Mouse (Mus musculus): ENCODE data around the gene Sept6. TPM values are rescaled to one million over a fixed set of nuclear protein-coding genes. Genes with fewer than 3 reads are reported as not detected.

Gene Sept6
- polyA plus RNA-seq, 1 experiment from 2014 or later = 62.7 TPM

DNA sequence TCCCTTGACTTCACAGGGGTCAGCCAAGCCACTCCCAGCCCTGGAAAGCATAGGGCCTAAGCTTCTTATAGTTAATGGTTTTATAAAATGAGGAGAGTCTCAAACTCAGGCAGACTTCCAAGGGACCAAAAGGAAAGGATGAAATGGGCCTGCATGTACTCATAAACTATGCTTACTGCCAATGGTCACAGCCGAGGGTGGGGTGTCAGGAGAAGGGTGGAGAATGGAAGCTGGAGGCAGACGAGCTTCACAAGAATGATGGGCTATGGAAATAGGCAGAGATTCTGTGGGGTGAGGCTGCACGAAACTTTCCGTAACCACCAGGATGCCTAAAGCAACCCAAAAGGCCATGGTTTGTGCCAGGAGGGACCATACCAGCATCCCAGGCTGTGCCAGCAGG lies 15.3 kb downstream of the Sept6 start:
- Histone ChIP-seq H3K4me2 (ENCODE audit: low read length) (no peak overlapping the region), H3K9me3 (ENCODE audit: control insufficient read depth, low read length) (no peaks in the 10 kb centered on the region), H3K4me1 (replicated peaks; ENCODE audit: control insufficient read depth, insufficient read depth, low read length) (no peaks in the 10 kb centered on the region), H3K27me3 (replicated peaks; ENCODE audit: control insufficient read depth, insufficient read depth, low read length) (no peaks in the 10 kb centered on the region), H3K27ac (ENCODE audit: low read length) (no peak overlapping the region), H3K36me3 (ENCODE audit: control insufficient read depth, insufficient read depth) (no peaks in the 10 kb centered on the region), H3K4me3 (replicated peaks; ENCODE audit: low read length) (no peak overlapping the region), H3K9ac (replicated peaks; ENCODE audit: low read depth, low read length) (no peak overlapping the region)
- whole genome bisulfite sequencing = 94% methylated on average over 4 of the region's 4 CpGs
- no peak for ATAC-seq

DNA sequence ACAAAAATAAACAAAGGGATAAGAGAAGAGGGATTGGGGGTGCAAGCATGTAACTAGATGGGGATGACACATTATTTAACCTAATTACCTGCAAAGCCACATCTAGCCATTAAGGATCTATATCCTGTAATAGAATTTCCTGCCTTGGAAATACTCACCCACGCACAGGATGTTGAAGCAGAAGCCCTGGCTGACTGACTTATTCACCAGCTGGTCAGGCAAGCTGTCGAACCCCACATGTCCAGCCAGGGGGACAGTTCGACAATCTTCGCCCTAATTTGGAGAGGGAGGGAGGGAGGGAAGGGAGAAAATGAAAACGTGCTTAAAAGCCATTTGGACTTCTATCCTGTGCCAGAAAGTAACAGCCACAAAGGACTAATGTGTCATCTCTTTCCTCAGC lies 16.7 kb downstream of the Sept6 start:
- H3K4me3 ChIP-seq (replicated peaks; ENCODE audit: low read length) = no peak overlapping the region
- no peaks in the 10 kb centered on the region for H3K27me3 ChIP-seq (replicated peaks; ENCODE audit: control insufficient read depth, insufficient read depth, low read length)
- H3K4me1 ChIP-seq (replicated peaks; ENCODE audit: control insufficient read depth, insufficient read depth, low read length) = no peaks in the 10 kb centered on the region
- WGBS = 68% methylated on average over 5 of the region's 5 CpGs
- H3K27ac ChIP-seq (ENCODE audit: low read length) = no peak overlapping the region
- H3K9me3 ChIP-seq (ENCODE audit: control insufficient read depth, low read length) = no peaks in the 10 kb centered on the region
- H3K9ac ChIP-seq (replicated peaks; ENCODE audit: low read depth, low read length) = no peak overlapping the region
- H3K4me2 ChIP-seq (ENCODE audit: low read length) = no peak overlapping the region
- no peak for ATAC-seq
- H3K36me3 ChIP-seq (ENCODE audit: control insufficient read depth, insufficient read depth) = no peaks in the 10 kb centered on the region

DNA sequence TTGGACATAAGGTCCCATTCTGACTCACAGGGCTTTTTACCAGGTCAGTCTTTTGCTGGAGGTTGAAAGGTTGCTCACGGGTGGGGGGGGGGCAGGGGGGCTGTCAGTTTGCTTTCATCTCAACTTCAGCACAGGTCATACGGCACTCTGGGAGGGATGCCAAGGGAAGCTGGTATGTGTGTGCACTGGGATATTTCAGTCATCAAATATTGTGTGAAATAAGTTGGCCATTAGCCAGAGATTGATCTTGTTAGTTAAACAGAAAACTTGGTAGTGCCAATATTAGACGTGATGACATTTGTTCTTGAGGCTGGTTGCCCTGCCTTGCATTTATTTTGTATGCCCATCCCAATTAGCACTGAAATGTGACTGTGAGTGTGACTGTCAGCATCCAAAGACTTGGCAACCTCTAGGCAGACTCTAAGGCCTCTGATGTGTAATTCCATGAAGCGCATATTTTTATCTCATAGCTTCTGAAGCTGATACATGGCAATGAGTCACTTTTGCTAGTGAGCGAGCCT lies 18.6 kb downstream of the Sept6 start:
- Histone ChIP-seq H3K4me3 (replicated peaks; ENCODE audit: low read length) (no peak overlapping the region), H3K9ac (replicated peaks; ENCODE audit: low read depth, low read length) (no peak overlapping the region), H3K27ac (ENCODE audit: low read length) (no peak overlapping the region), H3K4me1 (replicated peaks; ENCODE audit: control insufficient read depth, insufficient read depth, low read length) (no peaks in the 10 kb centered on the region), H3K9me3 (ENCODE audit: control insufficient read depth, low read length) (no peaks in the 10 kb centered on the region), H3K4me2 (ENCODE audit: low read length) (no peak overlapping the region), H3K27me3 (replicated peaks; ENCODE audit: control insufficient read depth, insufficient read depth, low read length) (no peaks in the 10 kb centered on the region), H3K36me3 (ENCODE audit: control insufficient read depth, insufficient read depth) (no peaks in the 10 kb centered on the region)
- WGBS = 60% methylated on average over 5 of the region's 5 CpGs
- peak; percentile 62; the same call in 1 of the 2 replicates for ATAC-seq

DNA sequence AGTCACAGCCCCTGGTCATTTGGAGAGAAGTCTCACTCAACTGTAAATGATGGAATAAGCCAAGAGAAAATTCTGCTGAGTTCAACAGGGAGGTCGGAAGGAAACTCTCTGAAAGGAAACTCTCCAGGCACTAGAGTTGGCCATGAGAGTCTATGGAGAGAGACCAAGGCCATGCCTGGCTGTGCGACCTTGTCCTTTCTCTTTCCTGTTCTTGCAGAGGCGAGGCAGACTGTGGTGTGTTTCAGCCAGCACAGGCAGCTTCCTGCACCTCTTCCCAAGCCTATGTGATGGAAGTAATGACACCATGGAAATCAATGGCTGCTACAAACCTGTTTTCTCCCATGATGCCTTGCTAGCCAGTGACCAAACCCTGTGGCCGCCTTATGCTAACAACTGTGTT lies 20.4 kb downstream of the Sept6 start:
- Histone ChIP-seq H3K27me3 (replicated peaks; ENCODE audit: control insufficient read depth, insufficient read depth, low read length) (no peaks in the 10 kb centered on the region), H3K36me3 (ENCODE audit: control insufficient read depth, insufficient read depth) (no peaks in the 10 kb centered on the region), H3K27ac (ENCODE audit: low read length) (no peak overlapping the region), H3K9me3 (ENCODE audit: control insufficient read depth, low read length) (no peaks in the 10 kb centered on the region), H3K4me1 (replicated peaks; ENCODE audit: control insufficient read depth, insufficient read depth, low read length) (no peaks in the 10 kb centered on the region), H3K4me2 (ENCODE audit: low read length) (no peak overlapping the region), H3K4me3 (replicated peaks; ENCODE audit: low read length) (no peak overlapping the region), H3K9ac (replicated peaks; ENCODE audit: low read depth, low read length) (no peak overlapping the region)
- no peak for ATAC-seq
- 79% methylated on average over 4 of the region's 4 CpGs for WGBS

DNA sequence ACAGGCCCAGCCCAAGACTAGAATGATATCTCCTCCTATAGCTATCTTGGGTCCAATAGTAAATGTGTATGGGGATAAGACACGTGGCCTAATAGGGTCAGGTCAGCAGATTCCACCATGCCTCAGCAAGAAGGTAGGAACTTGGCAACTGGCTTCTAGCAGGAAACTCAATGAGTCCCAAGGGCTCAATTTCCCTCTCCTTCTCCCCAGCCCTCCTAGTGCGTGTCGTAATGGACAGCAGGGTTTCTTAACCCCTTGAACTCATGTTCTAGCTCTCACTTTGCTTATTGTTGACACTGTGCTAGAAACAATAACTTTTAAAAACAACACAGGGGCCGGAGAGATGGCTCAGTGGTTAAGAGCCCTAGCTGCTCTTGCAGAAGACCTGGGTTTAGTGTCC lies 22.1 kb downstream of the Sept6 start:
- Histone ChIP-seq H3K9me3 (ENCODE audit: control insufficient read depth, low read length) (no peaks in the 10 kb centered on the region), H3K36me3 (ENCODE audit: control insufficient read depth, insufficient read depth) (no peaks in the 10 kb centered on the region), H3K27me3 (replicated peaks; ENCODE audit: control insufficient read depth, insufficient read depth, low read length) (no peaks in the 10 kb centered on the region), H3K9ac (replicated peaks; ENCODE audit: low read depth, low read length) (no peak overlapping the region), H3K4me2 (ENCODE audit: low read length) (no peak overlapping the region), H3K4me1 (replicated peaks; ENCODE audit: control insufficient read depth, insufficient read depth, low read length) (no peaks in the 10 kb centered on the region), H3K4me3 (replicated peaks; ENCODE audit: low read length) (no peak overlapping the region), H3K27ac (ENCODE audit: low read length) (no peak overlapping the region)
- no peak for ATAC-seq
- 73% methylated on average over 4 of the region's 4 CpGs for WGBS

DNA sequence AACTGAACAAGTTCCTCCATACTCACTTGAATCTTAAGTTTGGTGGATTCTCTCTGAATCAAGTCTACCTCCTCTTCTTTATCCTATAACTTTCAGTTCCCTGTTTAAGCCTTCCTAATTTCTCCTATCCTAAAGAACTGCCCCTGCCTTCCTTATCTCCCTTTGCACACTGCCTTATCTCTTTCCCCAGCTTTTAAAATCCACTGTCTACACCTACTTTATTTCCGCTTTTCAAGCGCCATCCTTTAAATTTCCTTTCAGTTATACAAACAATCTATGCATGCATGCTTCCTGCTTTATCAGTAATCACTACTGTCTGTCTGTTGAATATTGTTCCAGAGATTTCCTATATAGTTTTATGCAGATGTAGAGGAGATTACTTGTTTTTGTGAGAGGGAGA lies 34.9 kb downstream of the Sept6 start:
- no peak for ATAC-seq
- Histone ChIP-seq H3K9me3 (ENCODE audit: control insufficient read depth, low read length) (no peaks in the 10 kb centered on the region), H3K4me2 (ENCODE audit: low read length) (no peak overlapping the region), H3K9ac (replicated peaks; ENCODE audit: low read depth, low read length) (no peak overlapping the region), H3K27me3 (replicated peaks; ENCODE audit: control insufficient read depth, insufficient read depth, low read length) (no peaks in the 10 kb centered on the region), H3K4me1 (replicated peaks; ENCODE audit: control insufficient read depth, insufficient read depth, low read length) (no peaks in the 10 kb centered on the region), H3K36me3 (ENCODE audit: control insufficient read depth, insufficient read depth) (no peaks in the 10 kb centered on the region), H3K4me3 (replicated peaks; ENCODE audit: low read length) (no peak overlapping the region), H3K27ac (ENCODE audit: low read length) (no peak overlapping the region)
- WGBS = 97% methylated on average over 2 of the region's 2 CpGs

DNA sequence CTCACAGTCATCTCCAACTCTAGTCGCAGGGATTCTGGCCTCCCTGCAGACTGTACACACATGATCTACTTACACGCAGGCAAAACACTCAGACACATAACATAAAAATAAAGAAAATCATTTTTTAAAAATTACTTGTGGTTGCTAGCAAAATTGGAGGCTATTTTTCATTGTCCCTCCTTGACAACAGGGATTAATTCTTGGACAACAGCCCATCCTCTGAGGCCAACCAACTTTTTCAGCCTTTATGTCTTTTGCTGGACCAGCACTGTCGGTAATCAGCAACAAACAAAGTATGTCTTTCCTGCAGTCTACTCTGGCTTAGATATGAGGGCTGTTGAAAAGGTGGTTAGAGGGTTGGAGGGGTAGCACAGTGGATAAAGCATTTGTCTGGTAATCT lies 50.5 kb downstream of the Sept6 start:
- peaks cover 4% of the 10 kb centered on the region; the same call in 1 of the 2 replicates for H3K36me3 ChIP-seq (ENCODE audit: control insufficient read depth, insufficient read depth)
- H3K9me3 ChIP-seq (ENCODE audit: control insufficient read depth, low read length) = no peaks in the 10 kb centered on the region
- H3K27me3 ChIP-seq (replicated peaks; ENCODE audit: control insufficient read depth, insufficient read depth, low read length) = no peaks in the 10 kb centered on the region
- H3K27ac ChIP-seq (ENCODE audit: low read length) = no peak overlapping the region
- no peak overlapping the region for H3K4me2 ChIP-seq (ENCODE audit: low read length)
- 83% methylated on average over 3 of the region's 3 CpGs for WGBS
- no peak overlapping the region for H3K9ac ChIP-seq (replicated peaks; ENCODE audit: low read depth, low read length)
- ATAC-seq = no peak
- no peaks in the 10 kb centered on the region for H3K4me1 ChIP-seq (replicated peaks; ENCODE audit: control insufficient read depth, insufficient read depth, low read length)
- H3K4me3 ChIP-seq (replicated peaks; ENCODE audit: low read length) = no peak overlapping the region

DNA sequence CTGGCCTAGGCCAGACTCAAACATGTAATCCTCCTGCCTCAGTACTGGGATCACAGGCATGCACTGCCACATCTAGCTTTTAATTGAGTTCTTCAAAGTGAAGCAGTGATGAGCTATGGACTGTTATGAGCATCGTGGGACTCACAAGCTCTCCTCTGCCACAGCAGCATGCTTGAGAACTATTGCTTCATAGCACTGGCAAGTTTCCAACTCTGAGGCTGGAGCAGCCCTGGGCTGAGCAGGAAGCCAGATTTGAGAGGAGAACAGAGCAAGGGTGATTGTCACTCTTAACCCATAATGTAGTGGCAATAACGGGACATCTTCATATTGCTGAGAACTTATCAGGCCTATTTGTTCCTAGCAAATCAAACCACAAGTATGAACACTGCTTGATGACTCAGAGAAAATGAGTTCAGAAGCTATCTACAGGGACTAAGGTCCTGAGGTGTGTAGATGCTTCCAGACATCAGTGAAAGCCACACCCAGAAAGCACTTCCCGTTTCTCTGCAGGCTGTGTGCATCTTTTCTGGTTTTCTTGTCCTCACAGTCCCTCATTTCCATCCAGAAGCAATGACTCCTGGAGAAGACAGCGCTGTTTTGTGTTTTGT lies 51.7 kb downstream of the Sept6 start:
- H3K27me3 ChIP-seq (replicated peaks; ENCODE audit: control insufficient read depth, insufficient read depth, low read length) = no peaks in the 10 kb centered on the region
- no peaks in the 10 kb centered on the region for H3K4me1 ChIP-seq (replicated peaks; ENCODE audit: control insufficient read depth, insufficient read depth, low read length)
- WGBS = 72% methylated on average over 4 of the region's 4 CpGs
- no peak overlapping the region for H3K9ac ChIP-seq (replicated peaks; ENCODE audit: low read depth, low read length)
- peaks cover 4% of the 10 kb centered on the region; the same call in 1 of the 2 replicates for H3K36me3 ChIP-seq (ENCODE audit: control insufficient read depth, insufficient read depth)
- no peaks in the 10 kb centered on the region for H3K9me3 ChIP-seq (ENCODE audit: control insufficient read depth, low read length)
- H3K27ac ChIP-seq (ENCODE audit: low read length) = no peak overlapping the region
- ATAC-seq = peak; percentile 57
- no peak overlapping the region for H3K4me2 ChIP-seq (ENCODE audit: low read length)
- no peak overlapping the region for H3K4me3 ChIP-seq (replicated peaks; ENCODE audit: low read length)

DNA sequence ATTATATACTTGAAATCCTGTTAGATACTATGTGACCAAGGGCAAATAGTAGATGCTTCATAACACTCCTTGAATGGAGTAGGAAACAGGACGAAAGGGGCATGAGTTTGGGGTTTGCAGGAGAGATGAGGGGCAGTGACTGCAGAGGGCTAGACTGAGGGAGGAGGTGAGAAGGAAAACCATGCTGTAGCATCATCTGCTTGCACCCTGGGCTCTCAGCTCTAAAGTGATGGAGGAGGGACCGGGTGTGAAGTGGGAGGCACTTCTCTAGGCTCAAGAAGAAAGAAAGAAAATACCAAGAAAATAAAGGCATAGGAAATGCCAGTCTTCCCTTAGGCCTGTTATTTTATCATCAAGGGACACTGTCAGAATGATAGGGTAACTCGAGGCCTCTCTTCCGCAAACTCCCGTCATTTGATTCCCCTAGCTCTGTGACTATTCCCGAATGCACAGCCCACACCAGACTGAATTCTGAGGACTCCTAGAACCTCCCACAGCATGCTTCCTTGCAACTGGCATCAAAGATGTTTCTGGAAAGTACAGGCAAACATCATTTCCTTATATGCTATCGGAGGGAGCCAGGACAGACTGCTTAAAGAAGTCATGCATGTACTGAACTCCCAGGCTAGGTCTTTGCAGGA lies 56.1 kb downstream of the Sept6 start:
- Histone ChIP-seq H3K9me3 (ENCODE audit: control insufficient read depth, low read length) (no peaks in the 10 kb centered on the region), H3K9ac (replicated peaks; ENCODE audit: low read depth, low read length) (no peak overlapping the region), H3K4me1 (replicated peaks; ENCODE audit: control insufficient read depth, insufficient read depth, low read length) (no peaks in the 10 kb centered on the region), H3K27ac (ENCODE audit: low read length) (no peak overlapping the region), H3K4me2 (ENCODE audit: low read length) (no peak overlapping the region), H3K4me3 (replicated peaks; ENCODE audit: low read length) (no peak overlapping the region), H3K36me3 (ENCODE audit: control insufficient read depth, insufficient read depth) (no peaks in the 10 kb centered on the region), H3K27me3 (replicated peaks; ENCODE audit: control insufficient read depth, insufficient read depth, low read length) (no peaks in the 10 kb centered on the region)
- 82% methylated on average over 7 of the region's 7 CpGs for WGBS
- no peak for ATAC-seq

All from forebrain, embryonic 16.5 days (tissue).